Mouse (Mus musculus) gastrocnemius, postnatal 36 days (tissue): ENCODE data around the gene Cyb5r1. TPM values are rescaled to one million over a fixed set of nuclear protein-coding genes. Genes with fewer than 3 reads are reported as not detected.
A peak's percentile ranks its signal among the peaks of the same experiment; 100 is the strongest.

Experiments
- DNase-seq, 2 experiments: peaks; one replicate each; pipeline ENCODE4 v3.0.0; 2022
- intact Hi-C: fragments of 180-260 bp; cut with DNase I; formaldehyde crosslinking; loops from one replicate; pipeline ENCODE4 v1.15.1; 2025
- total RNA-seq, 2 experiments: library from RNA; stranded (reverse); gene quantifications; 2 replicates each; pipeline ENCODE4 v1.2.3; 2021

Cyb5r1 gene
- total RNA-seq, 2 experiments from 2014 or later, result 76.6 to 96.3 TPM

- no peak for DNase-seq
- intact Hi-C loops, result loop anchor here (5.0 kb wide), 1 partner anchor 79 kb away; no protein-coding TSS in a partner anchor
Measured at GRCm38 (mm10) chr1:134450986-134451385, 45.6 kb downstream of the Cyb5r1 start.

GRCm38 (mm10) chr1:134454904-134455824 is 49.8 kb downstream of the Cyb5r1 start, which contains the start of gene Klhl12:
TSS of gene Klhl12 (plus strand) at chr1:134455531.
- intact Hi-C loops, result loop anchor here (2.0 to 5.0 kb wide), 3 partner anchors 38 to 94 kb away; partner anchors contain the start of gene Tmem183a
- peak; percentile 89 to 92 for DNase-seq

- intact Hi-C loops, result no loop called here
- no peak for DNase-seq
Measured at GRCm38 (mm10) chr1:134456060-134456459, 50.7 kb downstream of the Cyb5r1 start.

- no peak for DNase-seq
- intact Hi-C loops, result no loop called here
Measured at GRCm38 (mm10) chr1:134458139-134458727, 52.9 kb downstream of the Cyb5r1 start.

GRCm38 (mm10) chr1:134460294-134461284 is 55.2 kb downstream of the Cyb5r1 start:
- DNase-seq, result no peak
- intact Hi-C loops, result no loop called here

Other genes starting within 250 kb of the Cyb5r1 start
- gene Chil1, start 223.4 kb upstream of the Cyb5r1 start, total RNA-seq, result 1 to 10 TPM in 1 of 2 experiments, under 1 TPM in 1; 0.64 to 1.8 TPM
- gene Mybph, start 212.1 kb upstream of the Cyb5r1 start, total RNA-seq, result 100 to 1,000 TPM; 547 to 589 TPM
- under 1 TPM; 0.33 to 0.59 TPM for gene Adora1, start 170.1 kb upstream of the Cyb5r1 start, total RNA-seq
- gene Myog, start 115.6 kb upstream of the Cyb5r1 start, total RNA-seq, result 10 to 100 TPM; 20.1 to 20.9 TPM
- gene Ppfia4, start 72.6 kb upstream of the Cyb5r1 start, total RNA-seq, result 1 to 10 TPM in 1 of 2 experiments, under 1 TPM in 1; 0.99 to 1.2 TPM
- 10 to 100 TPM; 11.6 to 16.9 TPM for gene Tmem183a, start 43.6 kb upstream of the Cyb5r1 start, total RNA-seq
- not detected for gene 4933406M09Rik, start 19.6 kb upstream of the Cyb5r1 start, total RNA-seq
- gene Adipor1, start 9.8 kb downstream of the Cyb5r1 start, total RNA-seq, result 100 to 1,000 TPM; 158 to 166 TPM
- gene Klhl12, start 50.0 kb downstream of the Cyb5r1 start, total RNA-seq, result 10 to 100 TPM; 14.4 to 15.1 TPM
- 1 to 10 TPM; 5.1 to 5.5 TPM for gene Rabif, start 89.1 kb downstream of the Cyb5r1 start, total RNA-seq
- not detected for gene Mgat4e, start 144.1 kb downstream of the Cyb5r1 start, total RNA-seq
- 10 to 100 TPM in 1 of 2 experiments, 1 to 10 TPM in 1; 9.2 to 11.1 TPM for gene Kdm5b, start 154.6 kb downstream of the Cyb5r1 start, total RNA-seq
- not detected for gene Syt2, start 241.1 kb downstream of the Cyb5r1 start, total RNA-seq